Mouse (Mus musculus): ENCODE measurements at regions not wholly inside any gene's neighbourhood (a gene's known extent, or its start where the extent isn't known, plus 50 kb on each side); places are given as distances from the start of the nearest gene placed in this dataset.
"Not testable (repeated sequence)": the region's sequence is repeated elsewhere in the genome, so short reads cannot be mapped to it uniquely, and the experiment has no call there.

GRCm38 (mm10) chr6:37686094-37686493, 156.1 kb downstream of the Akr1d1 start:
- no peaks in the 10 kb centered on the region for H3K4me1 ChIP-seq (ENCODE audit: control insufficient read depth, insufficient read depth, low read length)
- no peak overlapping the region for H3K27ac ChIP-seq (ENCODE audit: low read depth, low read length)
- no peak overlapping the region for H3K4me2 ChIP-seq (ENCODE audit: low read length)
- DNase-seq (ENCODE audit: low spot score) (no peak), ATAC-seq (no peak)
- H3K27me3 ChIP-seq (replicated peaks; ENCODE audit: control insufficient read depth, insufficient read depth, low read length): no peaks in the 10 kb centered on the region
- 97% methylated on average over 14 of the region's 14 CpGs for WGBS
- no peak overlapping the region for H3K4me3 ChIP-seq (ENCODE audit: low read depth, low read length)
- no peaks in the 10 kb centered on the region for H3K36me3 ChIP-seq (ENCODE audit: control insufficient read depth, insufficient read depth, low read length)
- H3K9ac ChIP-seq (ENCODE audit: low read length): no peak overlapping the region
- no peaks in the 10 kb centered on the region for H3K9me3 ChIP-seq (replicated peaks; ENCODE audit: control insufficient read depth, low read length)

DNA sequence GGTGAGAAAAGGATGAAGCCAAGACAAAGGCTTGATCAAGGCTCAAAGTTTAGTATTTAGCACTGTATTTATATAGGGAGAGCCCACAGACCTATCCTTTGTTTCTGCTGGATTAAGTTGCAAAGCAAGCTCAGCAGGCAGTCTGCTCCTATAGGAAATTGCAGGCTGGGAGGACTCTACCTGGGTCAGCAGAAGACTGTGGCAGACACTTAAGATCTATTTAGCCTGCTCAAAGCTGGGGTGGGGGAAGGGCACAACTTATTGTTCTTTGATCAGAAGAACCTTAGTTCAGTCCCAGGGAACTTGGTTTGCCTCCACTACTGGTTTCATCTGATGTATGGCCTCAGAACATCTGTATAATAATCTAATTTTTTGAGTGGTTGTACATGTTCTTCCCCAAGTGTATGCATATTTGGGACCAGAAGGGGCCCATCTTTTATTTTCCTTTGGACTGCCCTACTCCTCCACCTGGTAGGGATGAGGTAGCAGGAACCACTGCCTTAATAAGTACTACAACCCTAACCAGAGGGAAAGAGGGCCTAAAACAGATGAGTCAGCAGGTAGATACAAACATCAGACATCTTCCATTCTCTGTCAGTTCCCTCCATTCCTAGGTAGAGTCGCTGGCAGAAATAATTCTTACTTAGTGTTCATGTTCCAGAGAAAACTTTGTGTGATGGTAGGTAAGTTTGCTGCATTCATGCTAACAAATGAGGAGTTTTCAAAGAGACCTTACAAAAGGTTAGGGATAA, 159.1 kb downstream of the Akr1d1 start:
- H3K9me3 ChIP-seq (replicated peaks; ENCODE audit: control insufficient read depth, low read length): no peaks in the 10 kb centered on the region
- no peak overlapping the region for H3K27ac ChIP-seq (ENCODE audit: low read depth, low read length)
- H3K4me3 ChIP-seq (ENCODE audit: low read depth, low read length): no peak overlapping the region
- 36% methylated on average over 1 of the region's 1 CpGs for WGBS
- ATAC-seq: no peak
- H3K9ac ChIP-seq (ENCODE audit: low read length): no peak overlapping the region
- H3K36me3 ChIP-seq (ENCODE audit: control insufficient read depth, insufficient read depth, low read length): no peaks in the 10 kb centered on the region
- H3K4me2 ChIP-seq (ENCODE audit: low read length): no peak overlapping the region
- H3K4me1 ChIP-seq (ENCODE audit: control insufficient read depth, insufficient read depth, low read length): no peaks in the 10 kb centered on the region
- DNase-seq (ENCODE audit: low spot score): no peak
- no peaks in the 10 kb centered on the region for H3K27me3 ChIP-seq (replicated peaks; ENCODE audit: control insufficient read depth, insufficient read depth, low read length)

DNA sequence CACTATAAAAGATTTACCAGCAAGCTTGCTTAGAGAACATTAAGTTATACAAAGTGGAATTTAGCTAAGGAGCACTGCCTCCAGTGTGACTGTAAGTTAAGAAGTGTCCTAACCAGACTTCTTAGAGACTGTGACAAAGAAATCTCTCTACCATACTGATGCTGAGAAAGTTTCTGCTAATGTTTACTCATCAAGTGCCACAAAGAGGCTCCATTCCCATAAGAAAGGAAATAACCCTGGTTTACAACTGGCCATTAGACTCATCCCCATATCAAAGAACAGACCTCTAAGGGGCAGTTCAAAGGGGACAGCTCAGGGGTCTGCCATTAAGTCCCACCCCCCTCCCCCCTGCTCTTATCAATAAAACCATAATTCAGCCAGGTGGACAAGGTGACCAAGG, 159.7 kb downstream of the Akr1d1 start:
- Histone ChIP-seq H3K36me3 (ENCODE audit: control insufficient read depth, insufficient read depth, low read length) (no peaks in the 10 kb centered on the region), H3K27me3 (replicated peaks; ENCODE audit: control insufficient read depth, insufficient read depth, low read length) (no peaks in the 10 kb centered on the region), H3K9ac (ENCODE audit: low read length) (no peak overlapping the region), H3K4me2 (ENCODE audit: low read length) (no peak overlapping the region), H3K4me1 (ENCODE audit: control insufficient read depth, insufficient read depth, low read length) (no peaks in the 10 kb centered on the region), H3K4me3 (ENCODE audit: low read depth, low read length) (no peak overlapping the region), H3K27ac (ENCODE audit: low read depth, low read length) (no peak overlapping the region), H3K9me3 (replicated peaks; ENCODE audit: control insufficient read depth, low read length) (no peaks in the 10 kb centered on the region)
- DNase-seq (ENCODE audit: low spot score) (no peak), ATAC-seq (no peak)

GRCm38 (mm10) chr6:37691976-37692644, 162.1 kb downstream of the Akr1d1 start:
- ATAC-seq (no peak), DNase-seq (ENCODE audit: low spot score) (no peak)
- no peak overlapping the region for H3K27ac ChIP-seq (ENCODE audit: low read depth, low read length)
- 91% methylated on average over 7 of the region's 7 CpGs for WGBS
- no peak overlapping the region for H3K4me2 ChIP-seq (ENCODE audit: low read length)
- no peaks in the 10 kb centered on the region for H3K27me3 ChIP-seq (replicated peaks; ENCODE audit: control insufficient read depth, insufficient read depth, low read length)
- no peak overlapping the region for H3K4me3 ChIP-seq (ENCODE audit: low read depth, low read length)
- H3K9ac ChIP-seq (ENCODE audit: low read length): no peak overlapping the region
- no peaks in the 10 kb centered on the region for H3K9me3 ChIP-seq (replicated peaks; ENCODE audit: control insufficient read depth, low read length)
- H3K4me1 ChIP-seq (ENCODE audit: control insufficient read depth, insufficient read depth, low read length): no peaks in the 10 kb centered on the region
- H3K36me3 ChIP-seq (ENCODE audit: control insufficient read depth, insufficient read depth, low read length): no peaks in the 10 kb centered on the region

DNA sequence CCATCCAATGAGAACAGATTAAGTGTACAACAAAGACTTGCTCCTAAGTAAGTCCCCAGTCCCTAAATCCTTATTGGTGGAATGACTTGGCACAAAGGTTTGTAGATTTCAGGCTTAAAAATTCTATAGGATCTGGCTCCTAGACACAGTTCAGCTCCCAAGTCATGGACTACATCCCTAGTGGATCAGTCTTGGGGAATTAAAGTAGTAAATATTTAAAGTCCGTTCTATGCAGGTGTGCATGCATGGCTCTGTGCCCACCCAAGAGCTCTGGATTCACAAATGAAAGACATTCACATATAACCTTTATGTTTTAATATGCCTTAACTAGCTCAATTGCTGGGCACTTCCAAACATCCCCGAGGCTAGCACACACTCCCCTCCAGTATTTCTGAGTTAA, 162.8 kb downstream of the Akr1d1 start:
- Histone ChIP-seq H3K9me3 (replicated peaks; ENCODE audit: control insufficient read depth, low read length) (no peaks in the 10 kb centered on the region), H3K36me3 (ENCODE audit: control insufficient read depth, insufficient read depth, low read length) (no peaks in the 10 kb centered on the region), H3K27me3 (replicated peaks; ENCODE audit: control insufficient read depth, insufficient read depth, low read length) (no peaks in the 10 kb centered on the region), H3K27ac (ENCODE audit: low read depth, low read length) (no peak overlapping the region), H3K9ac (ENCODE audit: low read length) (no peak overlapping the region), H3K4me2 (ENCODE audit: low read length) (no peak overlapping the region), H3K4me1 (ENCODE audit: control insufficient read depth, insufficient read depth, low read length) (no peaks in the 10 kb centered on the region), H3K4me3 (ENCODE audit: low read depth, low read length) (no peak overlapping the region)
- WGBS: 85% methylated on average over 2 of the region's 2 CpGs
- ATAC-seq (no peak), DNase-seq (ENCODE audit: low spot score) (no peak)

DNA sequence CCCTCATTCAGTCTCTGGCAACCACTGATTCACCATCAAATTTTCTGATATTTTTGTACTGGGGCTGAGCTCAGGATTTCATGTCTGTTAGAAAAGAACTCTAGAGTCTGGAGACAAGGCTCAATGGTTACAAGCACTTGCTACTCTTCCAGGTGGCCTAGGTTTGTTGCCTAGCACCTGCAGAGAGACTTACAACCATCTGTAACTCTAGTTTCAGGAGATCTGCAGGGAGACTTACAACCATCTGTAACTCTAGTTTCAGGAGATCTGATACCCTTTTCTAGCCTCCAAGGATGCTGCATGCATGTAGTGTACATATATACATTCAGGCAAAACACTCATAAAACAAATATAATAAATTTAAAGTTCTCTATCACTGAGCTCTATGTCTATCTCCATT, 166.1 kb downstream of the Akr1d1 start:
- DNase-seq (ENCODE audit: low spot score) (no peak), ATAC-seq (no peak)
- Histone ChIP-seq H3K27me3 (replicated peaks; ENCODE audit: control insufficient read depth, insufficient read depth, low read length) (no peaks in the 10 kb centered on the region), H3K36me3 (ENCODE audit: control insufficient read depth, insufficient read depth, low read length) (no peaks in the 10 kb centered on the region), H3K4me1 (ENCODE audit: control insufficient read depth, insufficient read depth, low read length) (no peaks in the 10 kb centered on the region), H3K27ac (ENCODE audit: low read depth, low read length) (no peak overlapping the region), H3K9ac (ENCODE audit: low read length) (no peak overlapping the region), H3K9me3 (replicated peaks; ENCODE audit: control insufficient read depth, low read length) (no peaks in the 10 kb centered on the region), H3K4me2 (ENCODE audit: low read length) (no peak overlapping the region), H3K4me3 (ENCODE audit: low read depth, low read length) (no peak overlapping the region)

- Histone ChIP-seq H3K9ac (ENCODE audit: low read length) (no peak overlapping the region), H3K9me3 (replicated peaks; ENCODE audit: control insufficient read depth, low read length) (peaks cover 3% of the 10 kb centered on the region; the same call in 1 of the 2 replicates), H3K36me3 (ENCODE audit: control insufficient read depth, insufficient read depth, low read length) (no peaks in the 10 kb centered on the region), H3K4me2 (ENCODE audit: low read length) (no peak overlapping the region), H3K4me1 (ENCODE audit: control insufficient read depth, insufficient read depth, low read length) (no peaks in the 10 kb centered on the region), H3K27me3 (replicated peaks; ENCODE audit: control insufficient read depth, insufficient read depth, low read length) (no peaks in the 10 kb centered on the region), H3K4me3 (ENCODE audit: low read depth, low read length) (no peak overlapping the region), H3K27ac (ENCODE audit: low read depth, low read length) (no peak overlapping the region)
- DNase-seq (ENCODE audit: low spot score) (no peak), ATAC-seq (no peak)
- 93% methylated on average over 2 of the region's 2 CpGs for WGBS
These were observed 166.7 kb upstream of the Trim24 start for GRCm38 (mm10) chr6:37703946-37704345.

DNA sequence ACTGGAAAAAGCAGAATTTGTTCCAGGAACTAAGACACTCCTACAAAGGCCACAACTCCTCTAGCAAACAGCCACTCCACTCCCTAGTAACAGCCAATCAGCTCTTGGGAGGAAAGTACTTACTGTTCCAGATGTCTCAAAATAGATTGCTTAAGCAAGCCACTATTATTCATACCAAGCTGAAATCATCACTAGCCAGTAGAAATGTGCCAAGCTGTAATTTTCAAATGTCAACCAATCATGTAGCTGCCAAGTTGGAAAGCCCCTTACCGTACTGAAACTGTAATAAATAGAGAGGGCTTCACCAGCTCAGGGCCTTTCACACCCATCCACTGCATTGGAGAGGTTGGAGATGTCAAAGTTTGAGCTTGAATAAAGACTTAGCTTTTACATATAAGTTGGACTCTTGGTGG, 164.9 kb upstream of the Trim24 start:
- ATAC-seq (no peak), DNase-seq (ENCODE audit: low spot score) (no peak)
- H3K4me1 ChIP-seq (ENCODE audit: control insufficient read depth, insufficient read depth, low read length): no peaks in the 10 kb centered on the region
- H3K9me3 ChIP-seq (replicated peaks; ENCODE audit: control insufficient read depth, low read length): peaks cover 6% of the 10 kb centered on the region; the same call in 1 of the 2 replicates
- H3K27me3 ChIP-seq (replicated peaks; ENCODE audit: control insufficient read depth, insufficient read depth, low read length): no peaks in the 10 kb centered on the region
- no peaks in the 10 kb centered on the region for H3K36me3 ChIP-seq (ENCODE audit: control insufficient read depth, insufficient read depth, low read length)
- H3K9ac ChIP-seq (ENCODE audit: low read length): no peak overlapping the region
- no peak overlapping the region for H3K27ac ChIP-seq (ENCODE audit: low read depth, low read length)
- WGBS: 80% methylated on average over 1 of the region's 1 CpGs
- no peak overlapping the region for H3K4me2 ChIP-seq (ENCODE audit: low read length)
- H3K4me3 ChIP-seq (ENCODE audit: low read depth, low read length): no peak overlapping the region

DNA sequence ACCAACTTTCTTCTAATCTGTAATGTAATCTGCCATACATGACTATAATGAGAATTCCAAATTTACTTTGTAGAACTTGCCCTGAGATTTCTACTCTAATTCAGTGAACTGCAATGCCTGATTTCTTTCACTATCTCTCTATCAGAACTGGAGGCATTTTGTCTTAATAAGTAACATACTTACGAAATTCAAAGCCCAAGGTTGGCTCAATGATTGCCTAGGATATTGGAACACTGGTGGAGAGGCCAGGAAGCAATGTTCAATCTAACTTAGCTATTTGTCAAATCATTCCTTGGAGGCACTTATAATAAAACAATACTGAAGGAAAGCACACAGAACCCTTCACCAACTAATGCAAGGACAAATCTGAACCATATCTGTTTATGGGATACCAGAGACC, 162.9 kb upstream of the Trim24 start:
- H3K27ac ChIP-seq (ENCODE audit: low read depth, low read length); H3K9ac ChIP-seq (ENCODE audit: low read length); H3K27me3 ChIP-seq (replicated peaks; ENCODE audit: control insufficient read depth, insufficient read depth, low read length); H3K4me2 ChIP-seq (ENCODE audit: low read length); ATAC-seq; DNase-seq (ENCODE audit: low spot score); H3K36me3 ChIP-seq (ENCODE audit: control insufficient read depth, insufficient read depth, low read length); H3K4me1 ChIP-seq (ENCODE audit: control insufficient read depth, insufficient read depth, low read length); H3K4me3 ChIP-seq (ENCODE audit: low read depth, low read length); H3K9me3 ChIP-seq (replicated peaks; ENCODE audit: control insufficient read depth, low read length): not testable (repeated sequence)
- WGBS: 74% methylated on average over 1 of the region's 1 CpGs
